Mouse (Mus musculus) midbrain, embryonic 15.5 days (tissue): Measurements from ENCODE around the gene Lsm14b. TPM values are rescaled to one million over a fixed set of nuclear protein-coding genes. Genes with fewer than 3 reads are reported as not detected.
A peak's percentile ranks its signal among the peaks of the same experiment; 100 is the strongest.

Experiments
- ATAC-seq: fragments of 200-750 bp; cut with Nextera tagmentation; replicated peaks from 2 replicates; pipeline ENCODE4 v1.8.0; 2017; ENCODE audit warnings: moderate TSS enrichment
- H3K27ac ChIP-seq: fragments of 300-500 bp; sonication (generic); 2 replicates; pipeline ENCODE4 v1.5.1; 2015; ENCODE audit warnings: mild to moderate bottlenecking, inconsistent platforms
- H3K27me3 ChIP-seq: fragments of 300-500 bp; sonication (generic); replicated peaks from 2 replicates; pipeline ENCODE4 v1.6.1; 2015; ENCODE audit warnings: inconsistent platforms
- H3K36me3 ChIP-seq: fragments of 300-500 bp; sonication (generic); replicated peaks from 2 replicates; pipeline ENCODE4 v1.6.1; 2015; ENCODE audit warnings: inconsistent platforms
- H3K4me1 ChIP-seq: fragments of 300-500 bp; sonication (generic); 2 replicates; pipeline ENCODE4 v1.6.1; 2015; ENCODE audit warnings: inconsistent platforms
- H3K4me2 ChIP-seq: fragments of 300-500 bp; sonication (generic); 2 replicates; pipeline ENCODE4 v1.6.1; 2015; ENCODE audit warnings: inconsistent platforms, mild to moderate bottlenecking, moderate library complexity
- H3K4me3 ChIP-seq: fragments of 300-500 bp; sonication (generic); 2 replicates; pipeline ENCODE4 v1.5.1; 2015; ENCODE audit warnings: mild to moderate bottlenecking, inconsistent platforms
- H3K9ac ChIP-seq: fragments of 300-500 bp; sonication (generic); 2 replicates; pipeline ENCODE4 v1.6.1; 2015; ENCODE audit warnings: mild to moderate bottlenecking, inconsistent platforms
- H3K9me3 ChIP-seq: fragments of 300-500 bp; sonication (generic); 2 replicates; pipeline ENCODE4 v1.6.1; 2016; ENCODE audit warnings: inconsistent platforms
- WGBS: fragments of 180-500 bp; shearing (Covaris S2); methylation state at CpG from one replicate; pipeline ENCODE4 v1.1.7; 2015; ENCODE audit warnings: mixed read lengths; 5-methylcytosine and 5-hydroxymethylcytosine counted together
- polyA plus RNA-seq: library from polyadenylated mRNA; unstranded; fragments of >200 nt; fragmentation: Nextera tagmentation; extraction: Ambion mirVana; gene quantifications from 2 replicates; pipeline ENCODE4 v1.2.1, GENCODE M21; 2015

Gene Lsm14b
- polyA plus RNA-seq, result 21.0 and 21.1 TPM in 2 replicates

DNA sequence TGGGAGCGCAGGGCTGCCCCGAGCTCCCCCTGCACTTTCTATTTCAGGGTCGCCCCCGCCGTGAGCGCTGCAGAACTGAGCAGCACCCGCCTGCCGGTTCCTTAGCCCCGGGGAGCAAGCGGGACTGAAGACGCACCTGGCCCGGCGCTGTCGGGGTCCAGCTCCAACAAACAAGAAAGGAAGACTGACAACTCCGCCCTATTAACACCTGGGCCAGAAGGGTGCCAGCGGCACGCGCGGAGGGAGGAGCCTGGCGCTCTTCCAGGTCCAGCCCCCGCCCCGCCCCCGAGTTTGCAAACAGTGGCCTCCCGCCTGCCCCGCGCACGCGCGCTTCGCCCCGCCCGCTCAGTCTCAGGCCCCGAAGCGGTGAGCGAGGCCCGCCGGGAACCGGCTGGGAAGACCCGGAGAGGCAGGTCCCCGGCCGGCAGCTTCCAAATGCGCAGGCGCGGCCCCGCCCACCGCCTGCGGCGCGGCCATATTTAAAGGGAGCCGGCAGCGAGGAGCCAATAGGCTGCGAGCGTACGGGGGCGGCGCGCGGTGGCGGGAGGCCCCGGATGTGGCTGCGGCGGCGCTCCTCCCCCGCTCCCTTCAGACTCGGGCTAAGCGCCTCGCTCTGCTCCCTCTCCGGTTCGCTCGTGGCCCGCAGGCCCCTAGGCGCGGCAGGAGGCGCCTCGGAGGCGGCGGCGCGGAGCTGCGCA lies at the start of gene Lsm14b:
Gene Lsm14b (plus strand): TSS at position 587 of the 698 bp plus-strand sequence.
- WGBS, result under 1% methylated on average over 77 of the region's 80 CpGs
- Histone ChIP-seq H3K9me3 (no peaks in the 10 kb centered on the region), H3K36me3 (peaks cover 12% of the 10 kb centered on the region; the same call in 1 of the 2 replicates), H3K4me2 (peak within 1 kb of the TSS; percentile 97), H3K9ac (peak within 1 kb of the TSS; percentile 90), H3K27me3 (peaks cover 18% of the 10 kb centered on the region; the same call in 1 of the 2 replicates), H3K27ac (peak within 1 kb of the TSS; percentile 98), H3K4me3 (peak within 1 kb of the TSS; percentile 91), H3K4me1 (peaks cover 46% of the 10 kb centered on the region)
- ATAC-seq, result peak; percentile 96

DNA sequence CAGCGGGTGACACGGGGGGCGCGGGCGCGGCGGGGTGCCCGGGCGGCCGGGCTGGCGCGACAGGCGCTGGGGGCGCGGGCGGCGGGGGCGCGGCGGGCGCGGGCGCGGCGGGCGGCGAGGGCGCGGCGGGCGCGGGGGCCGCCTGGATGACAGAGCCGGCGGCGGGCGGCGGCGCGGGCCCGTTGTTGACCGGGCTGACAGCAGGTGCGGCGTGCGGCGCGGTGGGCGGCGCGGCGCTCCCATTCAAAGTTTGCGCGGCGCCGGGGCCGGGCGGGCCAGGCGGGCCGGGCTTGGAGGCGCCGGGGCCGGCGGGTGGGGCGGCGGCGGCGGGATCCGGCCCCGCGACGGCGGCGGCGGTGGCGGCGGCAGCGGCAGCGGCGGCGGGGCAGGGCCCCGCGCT lies 48.9 kb upstream of the Lsm14b start:
- no CpG with 5 or more reads among the region's 82 CpGs for WGBS
- ATAC-seq, result peak; percentile 0; the same call in 1 of the 2 replicates
- H3K4me1 ChIP-seq, result peaks cover 45% of the 10 kb centered on the region

DNA sequence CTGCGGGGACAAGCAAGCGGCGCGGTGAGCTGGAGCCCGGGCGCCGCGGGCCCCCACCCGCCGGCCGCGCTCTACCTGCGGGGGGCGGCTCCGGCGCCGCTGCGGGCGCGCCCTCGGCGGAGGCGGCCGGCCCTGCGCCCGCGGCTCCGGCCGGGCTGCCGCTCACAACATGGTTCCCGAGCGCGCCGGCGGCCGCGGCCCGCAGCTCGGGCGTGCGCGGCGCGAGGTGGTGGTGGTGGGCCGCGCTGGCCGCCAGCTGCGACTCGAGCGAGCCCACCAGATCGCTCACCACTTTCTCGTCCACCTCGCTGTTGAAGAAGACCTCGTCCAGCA lies 48.5 kb upstream of the Lsm14b start:
- peak overlapping the region; percentile 79 for H3K4me3 ChIP-seq
- WGBS, result 0% methylated on average over 25 of the region's 54 CpGs
- no peaks in the 10 kb centered on the region for H3K36me3 ChIP-seq
- no peaks in the 10 kb centered on the region for H3K9me3 ChIP-seq
- no peaks in the 10 kb centered on the region for H3K27me3 ChIP-seq
- ATAC-seq, result no peak; the same call in 1 of the 2 replicates
- peak overlapping the region; percentile 97 for H3K27ac ChIP-seq
- H3K4me2 ChIP-seq, result peak overlapping the region; percentile 100; the same call in 1 of the 2 replicates
- H3K4me1 ChIP-seq, result peaks cover 43% of the 10 kb centered on the region
- peak overlapping the region; percentile 85 for H3K9ac ChIP-seq

More for the DNA sequence above, 48.9 kb upstream of the Lsm14b start:
- Histone ChIP-seq H3K36me3 (no peaks in the 10 kb centered on the region), H3K4me2 (peak overlapping the region; percentile 100), H3K27me3 (no peaks in the 10 kb centered on the region), H3K27ac (peak overlapping the region; percentile 97; the same call in 1 of the 2 replicates), H3K4me3 (peak overlapping the region; percentile 79), H3K9ac (peak overlapping the region; percentile 85), H3K9me3 (no peaks in the 10 kb centered on the region)

DNA sequence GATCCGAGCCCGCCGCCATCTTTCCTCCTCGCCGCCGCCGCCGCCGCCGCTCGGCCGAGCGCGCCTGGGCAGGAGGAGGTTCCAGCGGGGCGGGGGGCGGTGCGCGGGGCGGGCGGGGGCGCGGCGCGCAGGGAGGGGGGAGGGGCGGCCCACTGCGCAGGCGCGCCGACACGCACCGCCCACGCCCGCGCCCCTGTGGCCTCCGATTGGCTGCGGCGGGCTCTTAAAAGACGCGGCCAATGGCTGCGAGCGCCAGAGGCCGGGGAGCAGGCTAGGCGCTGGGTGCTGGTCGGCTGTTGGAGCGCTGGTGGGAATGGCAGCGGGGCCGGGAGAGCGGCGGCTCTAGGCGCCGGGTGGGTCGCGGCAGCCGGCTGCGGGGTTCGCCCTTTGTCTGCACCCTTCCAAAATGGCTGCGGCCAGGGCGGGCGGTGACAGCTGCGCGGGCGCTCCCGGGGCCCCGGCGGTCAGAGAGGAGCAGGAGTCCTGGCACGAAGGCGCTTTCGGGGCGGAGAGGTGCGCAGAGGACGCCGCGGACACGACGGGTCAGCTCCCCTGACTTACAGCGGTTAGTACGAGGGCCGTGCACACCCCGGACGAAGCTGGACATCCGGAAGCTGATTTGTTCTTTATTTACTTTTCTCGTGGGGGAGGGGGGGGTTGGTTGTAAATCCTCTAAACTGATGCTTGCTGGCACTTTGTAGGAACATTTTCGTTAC lies 48.0 kb upstream of the Lsm14b start, which contains the start of gene Taf4:
Gene Taf4 (minus strand): TSS at position 19 of the 716 bp plus-strand sequence.
- Histone ChIP-seq H3K9ac (peak within 1 kb of the TSS; percentile 93), H3K4me3 (peak within 1 kb of the TSS; percentile 79), H3K9me3 (no peaks in the 10 kb centered on the region), H3K4me2 (peak within 1 kb of the TSS; percentile 100), H3K4me1 (peaks cover 38% of the 10 kb centered on the region), H3K27ac (peak within 1 kb of the TSS; percentile 97), H3K36me3 (no peaks in the 10 kb centered on the region), H3K27me3 (no peaks in the 10 kb centered on the region)
- peak; percentile 93 for ATAC-seq
- WGBS, result 0% methylated on average over 44 of the region's 84 CpGs

DNA sequence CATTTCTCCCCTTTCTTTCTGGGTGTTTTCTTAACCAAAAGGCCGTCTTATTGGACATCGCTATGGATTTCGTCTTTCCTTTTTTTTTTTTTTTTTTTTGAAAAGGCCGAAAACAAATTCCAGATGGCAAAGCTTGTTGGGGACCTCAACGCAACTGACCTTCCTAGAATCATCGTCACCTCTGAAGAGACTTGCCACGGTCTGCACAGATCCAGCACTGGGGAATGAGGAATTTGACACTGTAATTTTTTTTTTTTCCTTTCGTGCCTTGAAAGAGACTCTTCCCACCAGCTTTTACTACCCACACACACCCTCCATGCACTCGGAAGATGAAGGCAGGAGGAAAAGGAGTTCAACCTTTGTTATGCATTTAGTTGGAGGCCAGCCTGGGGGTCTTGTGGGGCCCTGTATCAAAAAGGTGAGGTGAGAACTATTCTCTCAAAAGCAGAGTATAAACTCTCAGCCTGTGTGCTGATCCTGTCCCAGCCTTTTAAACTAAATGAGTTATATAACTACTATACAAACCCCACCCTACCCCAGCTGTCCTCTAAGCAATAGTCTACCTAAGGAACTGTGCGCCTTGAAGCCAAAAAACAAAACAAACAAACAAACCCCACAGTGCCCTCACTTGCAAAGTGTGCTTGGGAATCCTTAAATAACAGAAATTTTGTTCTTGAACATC lies 47.3 kb upstream of the Lsm14b start:
- Histone ChIP-seq H3K27ac (peak overlapping the region; percentile 97), H3K4me1 (peaks cover 35% of the 10 kb centered on the region), H3K36me3 (no peaks in the 10 kb centered on the region), H3K4me2 (peak overlapping the region; percentile 49), H3K9me3 (no peaks in the 10 kb centered on the region), H3K27me3 (no peaks in the 10 kb centered on the region), H3K4me3 (peak overlapping the region; percentile 79), H3K9ac (peak overlapping the region; percentile 93)
- WGBS, result 8% methylated on average over 10 of the region's 10 CpGs
- no peak for ATAC-seq

DNA sequence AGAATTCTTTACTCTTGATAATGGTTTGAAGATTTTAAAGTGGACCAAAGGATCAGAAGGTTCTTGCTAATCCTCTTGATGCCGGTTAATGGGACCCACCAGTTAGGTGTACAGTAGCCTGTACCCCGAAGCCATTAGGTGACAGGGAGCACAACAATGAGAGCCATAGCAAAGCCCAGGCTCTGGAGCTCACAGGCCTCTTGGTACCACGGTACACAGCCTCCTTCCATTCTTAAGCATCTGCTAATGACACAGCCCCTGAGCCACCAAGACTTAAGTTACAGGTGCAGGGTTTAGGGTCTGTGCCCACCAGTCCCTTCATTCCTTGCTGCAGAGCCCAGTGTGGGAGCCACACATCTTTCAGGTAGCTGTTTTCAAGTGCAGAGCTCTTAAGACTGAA lies 46.5 kb upstream of the Lsm14b start:
- 67% methylated on average over 3 of the region's 3 CpGs for WGBS
- H3K4me1 ChIP-seq, result peaks cover 32% of the 10 kb centered on the region
- ATAC-seq, result no peak
- no peak overlapping the region for H3K9ac ChIP-seq
- H3K27ac ChIP-seq, result no peak overlapping the region
- H3K4me3 ChIP-seq, result no peak overlapping the region
- H3K27me3 ChIP-seq, result no peaks in the 10 kb centered on the region
- no peaks in the 10 kb centered on the region for H3K36me3 ChIP-seq
- peak overlapping the region; percentile 49; the same call in 1 of the 2 replicates for H3K4me2 ChIP-seq
- H3K9me3 ChIP-seq, result no peaks in the 10 kb centered on the region

DNA sequence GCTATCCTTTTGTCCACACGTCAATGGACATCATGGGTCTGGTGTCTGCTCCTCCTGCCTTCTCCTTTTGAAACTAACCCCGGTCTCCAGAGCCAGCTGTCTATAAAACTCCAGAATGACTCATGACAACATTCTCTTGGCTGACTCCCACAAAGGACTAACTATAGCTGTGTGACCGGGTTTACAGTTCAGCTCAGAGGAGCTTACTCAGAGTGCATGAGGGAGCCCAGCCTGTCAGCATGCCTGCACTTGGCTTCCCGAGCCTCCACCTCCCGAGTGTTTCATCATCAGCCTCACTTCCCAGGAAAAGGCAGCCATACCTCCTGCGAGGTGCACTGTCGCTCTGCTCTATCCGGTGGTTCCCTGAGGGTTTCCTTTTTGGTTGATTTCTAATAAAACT lies 45.0 kb upstream of the Lsm14b start:
- no peaks in the 10 kb centered on the region for H3K27me3 ChIP-seq
- H3K9ac ChIP-seq, result no peak overlapping the region
- 72% methylated on average over 8 of the region's 8 CpGs for WGBS
- H3K36me3 ChIP-seq, result no peaks in the 10 kb centered on the region
- H3K27ac ChIP-seq, result no peak overlapping the region
- H3K9me3 ChIP-seq, result no peaks in the 10 kb centered on the region
- H3K4me1 ChIP-seq, result peaks cover 17% of the 10 kb centered on the region
- no peak for ATAC-seq
- H3K4me2 ChIP-seq, result no peak overlapping the region
- H3K4me3 ChIP-seq, result no peak overlapping the region

DNA sequence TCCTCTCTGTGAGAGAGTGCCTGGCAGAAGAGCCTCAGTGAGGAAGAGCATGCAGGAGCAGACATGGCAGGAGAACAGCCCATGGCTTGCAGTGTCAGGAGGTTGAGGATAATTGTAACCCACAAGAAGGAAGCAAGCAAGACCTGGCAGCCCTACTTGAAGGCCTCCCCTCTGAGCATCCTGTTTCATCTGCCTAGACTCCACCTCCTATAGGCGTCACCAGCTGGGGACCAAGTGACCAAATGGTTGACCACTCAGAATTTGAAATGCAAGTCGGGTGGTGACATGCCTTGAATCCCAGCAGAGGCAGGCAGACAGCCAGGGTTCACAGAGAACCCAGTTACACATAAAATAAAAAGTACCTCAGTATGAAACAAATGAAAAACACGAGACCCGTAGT lies 44.2 kb upstream of the Lsm14b start:
- H3K9ac ChIP-seq, result no peak overlapping the region
- H3K4me3 ChIP-seq, result no peak overlapping the region
- no peak for ATAC-seq
- no peak overlapping the region for H3K4me2 ChIP-seq
- H3K4me1 ChIP-seq, result peaks cover 12% of the 10 kb centered on the region; the same call in 1 of the 2 replicates
- H3K36me3 ChIP-seq, result no peaks in the 10 kb centered on the region
- no peaks in the 10 kb centered on the region for H3K27me3 ChIP-seq
- no peak overlapping the region for H3K27ac ChIP-seq
- WGBS, result 63% methylated on average over 4 of the region's 4 CpGs
- no peaks in the 10 kb centered on the region for H3K9me3 ChIP-seq

DNA sequence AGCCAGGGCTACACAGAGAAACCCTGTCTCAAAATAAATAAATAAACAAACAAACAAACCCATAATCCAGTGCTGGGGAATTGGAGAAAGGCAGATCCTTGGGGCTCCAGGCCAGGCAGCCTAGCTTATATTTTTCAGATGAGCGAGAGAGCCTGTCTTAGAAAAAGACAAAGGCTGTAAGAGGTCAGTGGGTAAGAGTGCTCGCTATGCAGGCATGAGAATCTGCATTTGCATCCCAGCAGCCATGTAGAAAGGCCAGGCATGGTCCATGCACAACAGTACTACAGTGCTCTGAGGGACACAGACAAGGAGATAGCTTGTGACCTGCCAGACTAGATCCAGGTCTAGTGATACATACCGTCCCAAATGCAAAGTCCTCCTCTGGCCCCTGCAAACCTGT lies 42.1 kb upstream of the Lsm14b start:
- Histone ChIP-seq H3K36me3 (no peaks in the 10 kb centered on the region), H3K4me3 (no peak overlapping the region), H3K9ac (no peak overlapping the region), H3K4me2 (no peak overlapping the region), H3K9me3 (no peaks in the 10 kb centered on the region), H3K27me3 (no peaks in the 10 kb centered on the region), H3K4me1 (peaks cover 8% of the 10 kb centered on the region; the same call in 1 of the 2 replicates), H3K27ac (no peak overlapping the region)
- ATAC-seq, result no peak
- WGBS, result 81% methylated on average over 3 of the region's 3 CpGs

DNA sequence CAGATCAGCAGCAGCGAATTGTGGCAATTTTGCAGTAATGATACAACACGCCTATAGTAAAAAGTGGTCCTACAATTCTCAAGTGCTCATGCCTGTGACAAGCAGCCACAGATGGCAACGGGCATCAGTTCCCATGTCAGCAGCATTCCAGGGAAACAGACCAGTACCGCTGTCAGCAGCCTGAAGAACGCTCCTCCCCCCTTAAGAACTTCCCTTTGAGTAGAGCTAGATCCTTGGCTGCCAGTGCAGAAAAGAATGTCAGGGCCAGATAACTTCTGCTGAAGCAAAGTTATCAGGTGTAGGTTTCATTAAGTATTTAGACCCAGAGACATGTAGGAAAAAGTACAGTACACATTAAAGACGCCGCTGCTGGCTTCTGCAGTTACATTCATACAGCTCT lies 40.0 kb upstream of the Lsm14b start:
- no peaks in the 10 kb centered on the region for H3K4me1 ChIP-seq
- no peak for ATAC-seq
- H3K27me3 ChIP-seq, result no peaks in the 10 kb centered on the region
- no peak overlapping the region for H3K27ac ChIP-seq
- WGBS, result 47% methylated on average over 7 of the region's 7 CpGs
- no peak overlapping the region for H3K4me2 ChIP-seq
- no peaks in the 10 kb centered on the region for H3K36me3 ChIP-seq
- no peaks in the 10 kb centered on the region for H3K9me3 ChIP-seq
- no peak overlapping the region for H3K9ac ChIP-seq
- no peak overlapping the region for H3K4me3 ChIP-seq

DNA sequence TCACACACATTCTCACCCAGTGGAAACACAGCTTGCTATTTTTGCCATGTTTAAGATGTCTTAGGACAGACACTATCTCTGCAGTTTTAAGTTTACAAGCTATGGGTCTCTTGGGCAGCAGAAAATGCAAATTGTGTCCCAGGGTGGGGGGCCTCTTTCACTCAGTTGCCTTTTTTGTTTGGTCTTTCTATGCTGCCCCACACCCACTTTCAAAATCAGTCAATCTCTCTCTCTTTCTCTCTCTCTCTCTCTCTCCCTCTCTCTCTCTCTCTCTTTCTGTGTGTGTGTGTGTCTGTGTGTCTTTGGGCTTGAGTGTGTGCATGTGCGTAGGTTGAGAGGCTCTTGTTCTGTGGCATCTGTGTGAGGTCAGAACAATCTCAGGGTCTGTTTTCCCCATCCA lies 39.1 kb upstream of the Lsm14b start:
- no peaks in the 10 kb centered on the region for H3K4me1 ChIP-seq
- 72% methylated on average over 1 of the region's 1 CpGs for WGBS
- H3K36me3 ChIP-seq, result no peaks in the 10 kb centered on the region
- H3K4me3 ChIP-seq, result no peak overlapping the region
- H3K9me3 ChIP-seq, result no peaks in the 10 kb centered on the region
- no peak overlapping the region for H3K4me2 ChIP-seq
- no peak overlapping the region for H3K9ac ChIP-seq
- no peak for ATAC-seq
- no peak overlapping the region for H3K27ac ChIP-seq
- no peaks in the 10 kb centered on the region for H3K27me3 ChIP-seq

DNA sequence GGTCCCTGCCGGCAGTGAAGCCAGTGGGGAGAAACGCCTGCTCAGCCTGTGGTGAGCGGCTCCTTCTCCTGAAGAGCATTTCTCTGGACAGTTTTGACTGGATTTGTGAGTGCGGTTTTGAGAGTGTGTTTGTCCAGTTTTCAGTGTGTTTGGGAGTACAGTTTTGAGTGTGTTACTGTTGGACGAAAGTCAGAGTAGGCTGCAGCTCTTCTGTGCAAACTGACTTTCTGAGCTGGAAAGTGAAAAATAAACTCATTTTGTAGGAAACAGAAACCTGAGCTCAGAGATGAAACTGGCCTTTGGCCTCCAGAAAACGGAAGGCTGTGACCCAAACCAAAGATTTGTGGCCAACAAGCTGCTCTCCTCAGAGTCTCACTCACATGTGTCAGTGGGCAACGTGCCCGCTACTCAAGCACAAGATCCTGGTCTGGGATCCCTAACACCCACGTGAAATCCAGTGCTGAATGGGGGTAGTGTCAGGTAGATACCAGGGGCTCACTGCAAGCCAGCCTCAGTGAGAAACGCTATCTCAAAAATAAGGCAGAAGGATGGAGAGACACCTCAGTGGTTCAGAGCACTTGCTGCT lies 38.3 kb upstream of the Lsm14b start:
- Histone ChIP-seq H3K27me3 (no peaks in the 10 kb centered on the region), H3K9ac (no peak overlapping the region), H3K27ac (no peak overlapping the region), H3K4me1 (no peaks in the 10 kb centered on the region), H3K4me3 (no peak overlapping the region), H3K4me2 (no peak overlapping the region), H3K36me3 (no peaks in the 10 kb centered on the region), H3K9me3 (no peaks in the 10 kb centered on the region)
- WGBS, result 80% methylated on average over 10 of the region's 10 CpGs
- ATAC-seq, result no peak
